Mouse (Mus musculus): ENCODE results near the gene Lasp1.

GRCm38 (mm10) chr11:97781478-97781831 lies 17.3 kb upstream of the Lasp1 start:
- no peak for TF ChIP-seq POLR2A (IDR thresholded peaks at IDR 0.05; ENCODE audit: borderline replicate concordance, low read depth, low read length)
- no peak for TF ChIP-seq CTCF (IDR thresholded peaks at IDR 0.05; ENCODE audit: low read depth, low read length)

Data from bone marrow macrophage, adult 2 months (primary cell).